Comparison of ENCODE assay signal across 16 mouse cellular contexts in genomic region chr10:42068497-42068896, GRCm38 (mm10). TPM values are rescaled to one million over a fixed set of nuclear protein-coding genes. Genes with fewer than 3 reads are reported as not detected.
DNase-seq lines count a peak whose midpoint lies in the region; ATAC-seq and TF ChIP-seq lines count a peak whose summit lies in the region.
"Had no signal": no experiment of that assay in that cellular context is flagged by ENCODE, and none has a peak within 500 bp of the region (broad histone marks: within the 10 kb centered on the region; RNA-seq: fewer than 3 reads in every experiment).

No protein-coding gene starts in this region.

- no peak overlapping the region for H3K4me3 ChIP-seq in liver, embryonic 11.5 days (ENCODE audit: low read depth, low read length)
- H3K4me3 ChIP-seq in left cerebral cortex, adult 2 months, result no peak overlapping the region
- H3K4me3 ChIP-seq: hindbrain, embryonic 13.5 days; neural tube, embryonic 13.5 days had no signal

- H3K27ac ChIP-seq in liver, embryonic 11.5 days (ENCODE audit: low read depth, low read length), result 0 out of 2 replicates have a peak overlapping the region, but pooled peaks have one; percentile 9
- no peak overlapping the region for H3K27ac ChIP-seq in left cerebral cortex, adult 2 months
- H3K27ac ChIP-seq: hindbrain, embryonic 13.5 days; liver, embryonic 14.5 days; neural tube, embryonic 13.5 days; stomach, postnatal 0 days had no signal

- H3K4me2 ChIP-seq in liver, embryonic 11.5 days, result no peak overlapping the region
- H3K4me2 ChIP-seq: hindbrain, embryonic 13.5 days; neural tube, embryonic 13.5 days had no signal

- no peak for TF ChIP-seq CTCF in left cerebral cortex, adult 2 months (IDR thresholded peaks at IDR 0.05)

- intact Hi-C loops in left cerebral cortex, adult 2 months (cut with DNase I), result no loop called here
- intact Hi-C loops in gastrocnemius, postnatal 36 days (cut with DNase I), result no loop called here

- DNase-seq in liver, embryonic 11.5 days (ENCODE audit: low spot score), result no peak
- no peak for DNase-seq in liver
- peak; percentile 62 for DNase-seq in induced T-regulatory cell, adult 2 months (ENCODE audit: low read depth)
- peak; percentile 4 for DNase-seq in splenic B cell, adult 2 months (ENCODE audit: low read depth, low spot score)
- DNase-seq in left cerebral cortex, adult 2 months (ENCODE audit: extremely low spot score in 1 of 2, low spot score in 2 of 2), result no peak
- DNase-seq in gastrocnemius, postnatal 36 days, result no peak
- DNase-seq in left cerebral cortex, adult 9 months (ENCODE audit: low spot score in 2 of 2), result no peak
- DNase-seq in adrenal gland, postnatal 10 days, result no peak
- DNase-seq: adrenal gland, postnatal 36 days; cerebellum, adult 8-10 months; forebrain, postnatal 0 days had no signal

- H3K9me3 ChIP-seq in liver, embryonic 11.5 days (ENCODE audit: control insufficient read depth, low read length), result no peaks in the 10 kb centered on the region
- H3K9me3 ChIP-seq: hindbrain, embryonic 13.5 days; neural tube, embryonic 13.5 days had no signal

- H3K36me3 ChIP-seq in liver, embryonic 11.5 days (ENCODE audit: control insufficient read depth, insufficient read depth, low read length), result no peaks in the 10 kb centered on the region
- H3K36me3 ChIP-seq in splenic B cell, adult 2 months (ENCODE audit: control insufficient read depth, insufficient read depth, low read length, poor library complexity, severe bottlenecking), result no peaks in the 10 kb centered on the region
- H3K36me3 ChIP-seq: hindbrain, embryonic 13.5 days; neural tube, embryonic 13.5 days had no signal

- peaks cover 40% of the 10 kb centered on the region for H3K4me1 ChIP-seq in liver, embryonic 11.5 days (replicated peaks; ENCODE audit: control insufficient read depth, insufficient read depth, low read length)

- H3K27me3 ChIP-seq in liver, embryonic 11.5 days (replicated peaks; ENCODE audit: control insufficient read depth, insufficient read depth, low read length), result peaks cover 1% of the 10 kb centered on the region; the same call in 1 of the 2 replicates
- H3K27me3 ChIP-seq in splenic B cell, adult 2 months (ENCODE audit: control insufficient read depth, insufficient read depth, low read length, poor library complexity, severe bottlenecking), result no peaks in the 10 kb centered on the region
- H3K27me3 ChIP-seq: hindbrain, embryonic 13.5 days; neural tube, embryonic 13.5 days had no signal

- whole genome bisulfite sequencing in liver, embryonic 11.5 days, result 72% methylated on average over 2 of the region's 2 CpGs

- no peak for ATAC-seq in liver, embryonic 11.5 days (replicated peaks; ENCODE audit: low FRiP score)
- ATAC-seq: forebrain, postnatal 0 days; intestine, postnatal 0 days had no signal

- H3K9ac ChIP-seq in liver, embryonic 11.5 days (ENCODE audit: low read depth, low read length), result no peak overlapping the region
- H3K9ac ChIP-seq: forebrain, postnatal 0 days; hindbrain, embryonic 13.5 days; liver, embryonic 14.5 days; neural tube, embryonic 13.5 days had no signal

RNA-seq across cellular contexts. Expression of gene Armc2, which starts 50.3 kb away (rescaled TPM):
- 0.39 and 1.0 TPM in 2 replicates for polyA plus RNA-seq in liver, embryonic 11.5 days (2014; fragmentation: Nextera tagmentation; extraction: Ambion mirVana)
- 10 to 100 TPM; 12.6 to 14.1 TPM for total RNA-seq in left cerebral cortex, adult 2 months (2021)
- total RNA-seq in gastrocnemius, postnatal 36 days (2021), result under 1 TPM; 0.10 to 0.51 TPM
- total RNA-seq in adrenal gland, postnatal 10 days (2021), result 1 to 10 TPM in 1 of 2 experiments, under 1 TPM in 1; 0.84 to 3.0 TPM

Comparison
In these comparisons a context has a peak if more than half of its experiments do, and no peak if none do; other contexts are left out.
1. DNase-seq: peak in induced T-regulatory cell, adult 2 months (single experiment) and splenic B cell, adult 2 months (single experiment); none in liver, embryonic 11.5 days (single experiment), liver (single experiment), left cerebral cortex, adult 2 months (0 of 2), gastrocnemius, postnatal 36 days (0 of 2), left cerebral cortex, adult 9 months (0 of 2) and adrenal gland, postnatal 10 days (single experiment).